Mouse (Mus musculus): ENCODE measurements at regions not wholly inside any gene's neighbourhood (a gene's known extent, or its start where the extent isn't known, plus 50 kb on each side); places are given as distances from the start of the nearest gene placed in this dataset.
A peak's percentile ranks its signal among the peaks of the same experiment; 100 is the strongest.

GRCm38 (mm10) chr17:4785281-4785839 lies 208.8 kb upstream of the Arid1b start:
- Histone ChIP-seq H3K9me3 (ENCODE audit: low read length) (no peaks in the 10 kb centered on the region), H3K36me3 (ENCODE audit: insufficient read depth, low read length) (no peaks in the 10 kb centered on the region), H3K4me2 (ENCODE audit: low read depth, low read length, poor library complexity, severe bottlenecking) (no peak overlapping the region), H3K27me3 (ENCODE audit: insufficient read depth, low read length) (no peaks in the 10 kb centered on the region), H3K27ac (ENCODE audit: low read depth, low read length) (no peak overlapping the region), H3K9ac (replicated peaks; ENCODE audit: low read length, poor library complexity, severe bottlenecking) (no peak overlapping the region), H3K4me1 (ENCODE audit: insufficient read depth, low read length) (no peaks in the 10 kb centered on the region), H3K4me3 (ENCODE audit: low read depth, low read length) (no peak overlapping the region)
- WGBS = 80% methylated on average over 6 of the region's 6 CpGs
- ATAC-seq (ENCODE audit: low FRiP score) (no peak), DNase-seq (ENCODE audit: low spot score) (no peak)
- TF ChIP-seq CTCF (IDR thresholded peaks at IDR 0.05) = no peak

- Histone ChIP-seq H3K9me3 (ENCODE audit: low read length) (no peaks in the 10 kb centered on the region), H3K4me1 (ENCODE audit: insufficient read depth, low read length) (no peaks in the 10 kb centered on the region), H3K9ac (replicated peaks; ENCODE audit: low read length, poor library complexity, severe bottlenecking) (no peak overlapping the region), H3K27me3 (ENCODE audit: insufficient read depth, low read length) (no peaks in the 10 kb centered on the region), H3K27ac (ENCODE audit: low read depth, low read length) (no peak overlapping the region), H3K4me2 (ENCODE audit: low read depth, low read length, poor library complexity, severe bottlenecking) (no peak overlapping the region), H3K4me3 (ENCODE audit: low read depth, low read length) (no peak overlapping the region), H3K36me3 (ENCODE audit: insufficient read depth, low read length) (no peaks in the 10 kb centered on the region)
- ATAC-seq (ENCODE audit: low FRiP score) (no peak), DNase-seq (ENCODE audit: low spot score) (no peak)
- no peak for TF ChIP-seq CTCF (IDR thresholded peaks at IDR 0.05)
These were observed 207.6 kb upstream of the Arid1b start for GRCm38 (mm10) chr17:4786524-4786923.

- no peak for TF ChIP-seq CTCF (IDR thresholded peaks at IDR 0.05)
- DNase-seq (ENCODE audit: low spot score) = no peak
- H3K36me3 ChIP-seq (ENCODE audit: insufficient read depth, low read length) = no peaks in the 10 kb centered on the region
- WGBS = 85% methylated on average over 10 of the region's 10 CpGs
- no peak overlapping the region for H3K27ac ChIP-seq (ENCODE audit: low read depth, low read length)
- no peak overlapping the region for H3K4me2 ChIP-seq (ENCODE audit: low read depth, low read length, poor library complexity, severe bottlenecking)
- no peaks in the 10 kb centered on the region for H3K4me1 ChIP-seq (ENCODE audit: insufficient read depth, low read length)
- ATAC-seq (ENCODE audit: low FRiP score) = no peak
- H3K27me3 ChIP-seq (ENCODE audit: insufficient read depth, low read length) = no peaks in the 10 kb centered on the region
- H3K9me3 ChIP-seq (ENCODE audit: low read length) = no peaks in the 10 kb centered on the region
- no peak overlapping the region for H3K9ac ChIP-seq (replicated peaks; ENCODE audit: low read length, poor library complexity, severe bottlenecking)
- no peak overlapping the region for H3K4me3 ChIP-seq (ENCODE audit: low read depth, low read length)
These were observed 202.3 kb upstream of the Arid1b start for GRCm38 (mm10) chr17:4791873-4792272.

- H3K27me3 ChIP-seq (ENCODE audit: insufficient read depth, low read length) = no peaks in the 10 kb centered on the region
- no peak overlapping the region for H3K9ac ChIP-seq (replicated peaks; ENCODE audit: low read length, poor library complexity, severe bottlenecking)
- no peak for DNase-seq (ENCODE audit: low spot score)
- no peaks in the 10 kb centered on the region for H3K36me3 ChIP-seq (ENCODE audit: insufficient read depth, low read length)
- no peak overlapping the region for H3K27ac ChIP-seq (ENCODE audit: low read depth, low read length)
- WGBS = 79% methylated on average over 3 of the region's 3 CpGs
- H3K9me3 ChIP-seq (ENCODE audit: low read length) = no peaks in the 10 kb centered on the region
- H3K4me1 ChIP-seq (ENCODE audit: insufficient read depth, low read length) = no peaks in the 10 kb centered on the region
- ATAC-seq (ENCODE audit: low FRiP score) = no peak
- H3K4me3 ChIP-seq (ENCODE audit: low read depth, low read length) = no peak overlapping the region
- no peak overlapping the region for H3K4me2 ChIP-seq (ENCODE audit: low read depth, low read length, poor library complexity, severe bottlenecking)
- TF ChIP-seq CTCF (IDR thresholded peaks at IDR 0.05) = no peak
These were observed 197.9 kb upstream of the Arid1b start for GRCm38 (mm10) chr17:4796241-4796640.

- no peak for DNase-seq (ENCODE audit: low spot score)
- no peak for TF ChIP-seq CTCF (IDR thresholded peaks at IDR 0.05)
- Histone ChIP-seq H3K27me3 (ENCODE audit: insufficient read depth, low read length) (no peaks in the 10 kb centered on the region), H3K27ac (ENCODE audit: low read depth, low read length) (no peak overlapping the region), H3K9ac (replicated peaks; ENCODE audit: low read length, poor library complexity, severe bottlenecking) (no peak overlapping the region), H3K9me3 (ENCODE audit: low read length) (no peaks in the 10 kb centered on the region), H3K4me2 (ENCODE audit: low read depth, low read length, poor library complexity, severe bottlenecking) (no peak overlapping the region), H3K4me1 (ENCODE audit: insufficient read depth, low read length) (0 out of 2 replicates have a peak, but pooled peaks cover 3% of the 10 kb centered on the region), H3K4me3 (ENCODE audit: low read depth, low read length) (no peak overlapping the region), H3K36me3 (ENCODE audit: insufficient read depth, low read length) (no peaks in the 10 kb centered on the region)
- ATAC-seq (ENCODE audit: low FRiP score) = no peak
- WGBS = 82% methylated on average over 4 of the region's 4 CpGs
These were observed 190.1 kb upstream of the Arid1b start for GRCm38 (mm10) chr17:4804013-4804412.

GRCm38 (mm10) chr17:4806051-4806450 lies 188.1 kb upstream of the Arid1b start:
- Histone ChIP-seq H3K27ac (ENCODE audit: low read depth, low read length) (no peak overlapping the region), H3K36me3 (ENCODE audit: insufficient read depth, low read length) (no peaks in the 10 kb centered on the region), H3K4me3 (ENCODE audit: low read depth, low read length) (no peak overlapping the region), H3K4me2 (ENCODE audit: low read depth, low read length, poor library complexity, severe bottlenecking) (no peak overlapping the region), H3K27me3 (ENCODE audit: insufficient read depth, low read length) (no peaks in the 10 kb centered on the region), H3K4me1 (ENCODE audit: insufficient read depth, low read length) (0 out of 2 replicates have a peak, but pooled peaks cover 3% of the 10 kb centered on the region), H3K9ac (replicated peaks; ENCODE audit: low read length, poor library complexity, severe bottlenecking) (no peak overlapping the region), H3K9me3 (ENCODE audit: low read length) (no peaks in the 10 kb centered on the region)
- ATAC-seq (ENCODE audit: low FRiP score) = no peak
- DNase-seq (ENCODE audit: low spot score) = peak; percentile 8
- TF ChIP-seq CTCF (IDR thresholded peaks at IDR 0.05) = no peak
- WGBS = 57% methylated on average over 5 of the region's 5 CpGs
